25 mouse cellular contexts compared by ENCODE assay signal in the genomic region with DNA sequence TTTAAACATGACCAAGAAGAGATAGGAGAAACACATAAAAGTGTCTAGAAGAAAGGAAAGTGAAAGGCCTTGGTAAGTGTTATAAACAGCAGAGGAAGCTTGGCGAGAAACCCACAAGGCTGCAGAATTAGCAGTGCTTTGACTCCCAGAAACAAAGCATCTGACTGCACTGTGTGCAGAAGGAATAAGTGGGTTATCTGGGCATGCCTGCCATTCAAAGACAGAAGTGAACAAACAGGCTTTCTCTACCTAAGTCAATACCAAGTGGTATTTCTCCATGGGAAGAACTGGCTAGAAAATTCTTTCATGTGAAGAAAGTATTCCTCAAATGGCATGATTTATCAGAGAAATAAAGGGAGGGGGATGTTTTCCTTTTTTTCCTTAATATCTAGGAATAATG.
"Had no signal": no experiment of that assay in that cellular context is flagged by ENCODE, and none has a peak within 500 bp of the region (broad histone marks: within the 10 kb centered on the region; RNA-seq: fewer than 3 reads in every experiment).

No protein-coding gene starts in this region.

- H3K9ac ChIP-seq: heart, embryonic 12.5 days; hindbrain, embryonic 12.5 days; hindbrain, embryonic 14.5 days; intestine, embryonic 15.5 days; limb, embryonic 12.5 days had no signal

- H3K36me3 ChIP-seq: heart, embryonic 10.5 days; heart, embryonic 12.5 days; hindbrain, embryonic 10.5 days; hindbrain, embryonic 12.5 days; intestine, embryonic 15.5 days; limb, embryonic 10.5 days; limb, embryonic 12.5 days had no signal

- H3K9me3 ChIP-seq: heart, embryonic 10.5 days; hindbrain, embryonic 10.5 days; hindbrain, embryonic 12.5 days; intestine, embryonic 15.5 days; limb, embryonic 10.5 days; limb, embryonic 12.5 days had no signal

- DNase-seq: gastrocnemius, adult 2 months; gastrocnemius, postnatal 10 days; gastrocnemius, postnatal 25 days; heart, adult 18-20 months; heart, postnatal 10 days; heart, postnatal 4 days; kidney, adult 18-20 months; kidney, adult 8-10 months; kidney, postnatal 10 days; kidney, postnatal 25 days; kidney, postnatal 4 days; liver had no signal

- H3K4me1 ChIP-seq: heart, embryonic 10.5 days; heart, embryonic 12.5 days; hindbrain, embryonic 10.5 days; hindbrain, embryonic 12.5 days; intestine, embryonic 15.5 days; limb, embryonic 10.5 days; limb, embryonic 12.5 days had no signal

- H3K4me2 ChIP-seq: heart, embryonic 12.5 days; hindbrain, embryonic 12.5 days; hindbrain, embryonic 14.5 days; intestine, embryonic 15.5 days; limb, embryonic 12.5 days; liver, embryonic 11.5 days had no signal

- H3K27ac ChIP-seq: gastrocnemius, adult 2 months; heart, embryonic 10.5 days; hindbrain, embryonic 10.5 days; hindbrain, embryonic 12.5 days; hindbrain, embryonic 14.5 days; intestine, embryonic 15.5 days; left cerebral cortex, adult 2 months; limb, embryonic 10.5 days; limb, embryonic 12.5 days had no signal

- H3K4me3 ChIP-seq: gastrocnemius, adult 2 months; heart, embryonic 10.5 days; heart, embryonic 12.5 days; hindbrain, embryonic 10.5 days; hindbrain, embryonic 12.5 days; intestine, embryonic 15.5 days; left cerebral cortex, adult 2 months; limb, embryonic 10.5 days; limb, embryonic 12.5 days had no signal

- H3K27me3 ChIP-seq: heart, embryonic 12.5 days; hindbrain, embryonic 12.5 days; intestine, embryonic 15.5 days; limb, embryonic 12.5 days had no signal

- ATAC-seq: hindbrain, embryonic 16.5 days; inflammation-experienced regulatory T-cells, adult 6 months; intestine, embryonic 15.5 days; intestine, postnatal 0 days had no signal
